Mouse (Mus musculus) c-Kit-positive CD71-negative TER-119-negative erythroid progenitor cells, embryonic 14.5 days (primary cell): ENCODE data around the gene A730061H03Rik.

ENCODE experiments used
- DNase-seq: peaks from one replicate; pipeline ENCODE4 v3.0.0-alpha.2; 2013; ENCODE audit warnings: low read depth

Gene A730061H03Rik

GRCm38 (mm10) chr14:55551347-55551746 is 8.9 kb downstream of the A730061H03Rik start:
- DNase-seq: no peak

DNA sequence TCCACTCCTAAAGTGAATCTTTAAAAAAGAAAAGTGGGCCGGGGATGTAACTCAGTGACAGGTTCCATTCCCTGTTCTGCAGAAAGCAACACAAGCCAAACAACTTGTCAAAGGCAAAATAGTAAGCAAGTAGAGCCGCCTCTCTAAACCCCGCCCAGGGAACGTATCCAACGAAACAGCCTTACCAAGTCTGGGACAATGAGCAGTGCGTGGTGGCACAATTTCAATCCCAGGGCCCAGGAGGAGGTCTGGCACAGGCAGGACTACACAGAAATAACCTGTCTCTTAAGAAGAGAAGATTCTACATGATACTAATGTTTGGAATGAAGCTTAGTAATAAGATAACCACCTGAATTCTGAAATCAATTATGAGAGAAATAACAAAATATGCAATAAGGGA is 10.0 kb downstream of the A730061H03Rik start:
- no peak for DNase-seq

DNA sequence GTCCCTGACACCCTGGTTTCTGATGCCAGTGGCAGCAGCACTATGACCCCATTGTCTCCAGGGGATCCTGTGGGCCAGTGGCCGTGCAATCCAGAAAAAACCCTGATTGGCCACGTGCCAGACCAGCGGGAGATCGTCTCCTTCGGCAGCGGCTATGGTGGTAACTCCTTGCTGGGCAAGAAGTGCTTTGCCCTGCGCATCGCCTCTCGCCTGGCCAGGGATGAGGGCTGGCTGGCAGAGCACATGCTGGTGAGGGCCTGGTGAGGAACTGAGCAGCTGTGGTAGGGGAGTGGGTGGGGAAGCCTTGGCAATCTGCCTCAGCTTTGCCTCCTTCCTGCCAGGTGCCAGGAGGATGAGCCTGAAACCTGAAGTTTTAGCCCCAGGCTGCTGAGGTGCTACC is 15.9 kb downstream of the A730061H03Rik start:
- no peak for DNase-seq

- DNase-seq: no peak
Measured at GRCm38 (mm10) chr14:55542268-55542667, 17.9 kb downstream of the A730061H03Rik start.

- DNase-seq: no peak
Measured at GRCm38 (mm10) chr14:55540787-55541321, 19.4 kb downstream of the A730061H03Rik start.

GRCm38 (mm10) chr14:55540067-55540786 is 20.0 kb downstream of the A730061H03Rik start, which contains the start of gene Pck2:
Pck2 (plus strand) TSS chr14:55540266.
- DNase-seq: peak; percentile 85

- no peak for DNase-seq
Measured at GRCm38 (mm10) chr14:55536116-55536745, 24.0 kb downstream of the A730061H03Rik start.

- DNase-seq: peak; percentile 50
Measured at GRCm38 (mm10) chr14:55527940-55528339, 32.3 kb downstream of the A730061H03Rik start.

DNA sequence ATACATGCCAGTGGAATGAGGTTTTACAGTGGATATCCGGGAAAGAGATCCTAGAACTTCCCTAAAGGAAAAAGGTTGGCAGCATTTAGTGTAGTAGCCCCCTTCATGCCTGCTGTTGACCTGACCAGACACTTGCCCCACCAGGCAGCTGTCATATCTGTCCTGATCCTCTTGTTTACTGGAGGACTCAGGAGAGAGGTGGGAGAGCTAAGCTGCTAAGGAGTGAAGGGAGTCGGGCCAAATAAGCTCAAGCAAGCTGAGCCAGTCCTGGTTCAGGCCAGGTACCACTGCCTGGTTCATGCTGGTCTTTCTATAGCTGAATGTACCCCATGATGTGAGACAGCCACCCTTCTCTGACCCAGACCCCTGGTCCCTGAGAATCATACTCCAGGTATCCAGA is 33.5 kb downstream of the A730061H03Rik start:
- no peak for DNase-seq

DNA sequence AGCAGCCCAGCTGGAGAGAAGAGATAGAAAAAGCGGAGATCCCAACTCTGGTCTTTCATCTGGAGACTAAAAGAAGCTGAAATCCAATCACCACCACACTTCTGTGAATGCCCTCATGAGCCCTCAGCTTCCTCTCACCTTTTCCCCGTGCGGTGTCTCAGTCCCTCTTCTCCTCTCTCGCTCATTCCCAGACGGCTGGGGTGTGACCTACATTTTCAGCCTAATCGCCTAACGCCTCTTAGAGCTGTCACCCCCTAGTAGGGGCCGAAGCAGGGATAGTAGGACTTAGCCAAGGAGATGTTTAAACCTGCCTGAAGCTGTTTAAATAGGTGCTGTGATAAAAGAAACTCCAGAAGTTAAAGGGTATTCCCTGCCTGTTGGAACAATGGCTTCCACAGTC is 35.4 kb downstream of the A730061H03Rik start, which contains the start of gene Nrl:
TSS of gene Nrl (minus strand) at position 197 of the 400 bp plus-strand sequence.
- DNase-seq: no peak

- DNase-seq: no peak
Measured at GRCm38 (mm10) chr14:55524062-55524461, 36.1 kb downstream of the A730061H03Rik start.

GRCm38 (mm10) chr14:55520451-55521361 is 39.5 kb downstream of the A730061H03Rik start:
- DNase-seq: no peak

DNA sequence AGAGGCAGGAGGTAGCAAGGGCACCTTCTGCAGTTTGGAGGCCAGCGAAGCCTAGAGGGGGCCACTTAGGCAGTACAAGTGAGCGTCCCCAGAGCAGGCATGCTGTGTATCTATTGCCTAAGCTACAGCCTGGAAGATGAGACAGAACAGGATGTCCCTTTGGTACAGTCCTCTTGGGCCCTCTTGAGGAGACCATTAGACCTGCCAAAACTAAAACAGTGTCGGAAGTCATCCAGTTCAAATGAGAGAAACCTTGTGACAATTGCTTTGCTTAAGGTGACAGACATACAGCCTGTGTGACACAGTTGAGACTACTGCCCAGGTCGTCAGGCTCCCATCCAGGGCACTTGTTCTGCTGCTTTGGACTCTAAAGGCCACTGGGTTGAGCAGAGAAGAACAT is 40.6 kb downstream of the A730061H03Rik start:
- no peak for DNase-seq

- no peak for DNase-seq
Measured at GRCm38 (mm10) chr14:55518897-55519296, 41.3 kb downstream of the A730061H03Rik start.

GRCm38 (mm10) chr14:55515846-55516245 is 44.4 kb downstream of the A730061H03Rik start:
- DNase-seq: no peak

DNA sequence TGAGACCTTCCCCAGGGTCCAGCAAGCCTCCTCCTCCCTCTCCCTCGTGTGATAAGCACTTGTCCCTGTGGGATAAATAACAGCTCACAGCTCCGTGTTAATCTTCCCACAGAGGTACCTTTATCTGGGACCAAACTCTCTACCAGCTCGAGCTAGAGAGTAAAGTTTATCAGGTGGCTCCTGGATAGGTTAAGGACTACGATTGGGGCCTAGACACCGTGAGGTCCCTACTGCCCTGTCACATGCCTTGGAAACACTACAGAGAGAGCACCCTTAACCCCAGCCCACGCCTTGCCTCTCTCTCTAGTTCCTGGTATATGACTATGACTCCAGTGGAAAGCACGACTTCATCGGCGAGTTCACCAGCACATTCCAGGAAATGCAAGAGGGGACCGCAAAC is 46.3 kb downstream of the A730061H03Rik start:
- no peak for DNase-seq

DNA sequence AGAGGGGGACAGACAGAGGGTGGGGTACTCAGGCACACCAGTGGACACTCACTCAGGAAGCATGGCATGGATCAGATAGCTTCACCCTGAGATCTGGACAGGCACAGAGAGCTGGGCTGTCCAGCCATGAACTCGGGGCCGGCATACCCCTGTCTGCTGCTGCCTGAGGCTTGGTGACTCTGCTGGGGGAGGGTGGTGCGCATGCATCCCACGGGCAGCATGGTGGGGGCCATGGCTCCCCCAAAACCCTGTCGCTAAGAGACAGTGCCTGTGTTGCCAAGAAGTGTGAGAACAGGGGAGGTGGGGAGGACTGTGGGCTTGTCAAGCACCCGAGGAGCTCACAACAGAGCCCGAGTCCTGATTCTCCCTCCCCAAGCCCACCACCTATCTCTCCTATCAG is 49.2 kb downstream of the A730061H03Rik start:
- DNase-seq: no peak

GRCm38 (mm10) chr14:55510125-55510731 is 50.0 kb downstream of the A730061H03Rik start, which contains the start of gene Cpne6:
Cpne6 (plus strand) TSS chr14:55510445.
- DNase-seq: no peak
